Mouse (Mus musculus): ENCODE measurements at regions not wholly inside any gene's neighbourhood (a gene's known extent, or its start where the extent isn't known, plus 50 kb on each side); places are given as distances from the start of the nearest gene placed in this dataset.

- DNase-seq (ENCODE audit: low spot score in 2 of 2): no peak
These were observed 200.5 kb upstream of the Rasgrp1 start for GRCm38 (mm10) chr2:117543301-117543782.

GRCm38 (mm10) chr2:117548273-117548672 is 205.5 kb upstream of the Rasgrp1 start:
- no peak for DNase-seq (ENCODE audit: low spot score in 2 of 2)

- DNase-seq (ENCODE audit: low spot score in 2 of 2): no peak
These were observed 213.5 kb upstream of the Rasgrp1 start for GRCm38 (mm10) chr2:117556301-117556700.

- DNase-seq (ENCODE audit: low spot score in 2 of 2): no peak
These were observed 228.2 kb upstream of the Rasgrp1 start for GRCm38 (mm10) chr2:117570987-117571386.

GRCm38 (mm10) chr2:117587381-117587780 is 244.6 kb upstream of the Rasgrp1 start:
- DNase-seq (ENCODE audit: low spot score in 2 of 2): no peak

GRCm38 (mm10) chr2:117595028-117595427 is 252.2 kb upstream of the Rasgrp1 start:
- no peak for DNase-seq (ENCODE audit: low spot score in 2 of 2)

GRCm38 (mm10) chr2:117597573-117597972 is 254.8 kb upstream of the Rasgrp1 start:
- no peak for DNase-seq (ENCODE audit: low spot score in 2 of 2)

- no peak for DNase-seq (ENCODE audit: low spot score in 2 of 2)
These were observed 272.0 kb upstream of the Rasgrp1 start for GRCm38 (mm10) chr2:117614772-117615171.

- no peak for DNase-seq (ENCODE audit: low spot score in 2 of 2)
These were observed 275.3 kb upstream of the Rasgrp1 start for GRCm38 (mm10) chr2:117618063-117618462.

DNA sequence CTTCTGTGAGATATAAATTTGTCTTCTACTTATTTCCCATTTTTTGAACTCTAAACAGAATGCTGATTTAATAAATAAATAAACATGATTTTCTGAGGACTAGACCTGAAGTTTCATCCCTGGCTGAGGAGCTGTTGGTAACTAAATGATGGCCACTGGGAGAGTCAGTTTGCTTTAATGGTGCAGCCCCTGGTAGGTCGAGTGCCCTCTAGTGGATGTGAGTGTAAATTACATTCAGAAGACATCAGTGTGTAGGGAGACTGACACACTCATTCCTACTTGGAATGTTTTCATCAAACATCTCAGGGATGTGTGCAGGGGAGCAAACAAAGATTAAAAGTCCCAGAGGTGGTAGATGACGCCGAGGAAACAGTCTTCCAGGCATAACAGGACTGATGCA is 281.2 kb upstream of the Rasgrp1 start:
- no peak for DNase-seq (ENCODE audit: low spot score in 2 of 2)

DNA sequence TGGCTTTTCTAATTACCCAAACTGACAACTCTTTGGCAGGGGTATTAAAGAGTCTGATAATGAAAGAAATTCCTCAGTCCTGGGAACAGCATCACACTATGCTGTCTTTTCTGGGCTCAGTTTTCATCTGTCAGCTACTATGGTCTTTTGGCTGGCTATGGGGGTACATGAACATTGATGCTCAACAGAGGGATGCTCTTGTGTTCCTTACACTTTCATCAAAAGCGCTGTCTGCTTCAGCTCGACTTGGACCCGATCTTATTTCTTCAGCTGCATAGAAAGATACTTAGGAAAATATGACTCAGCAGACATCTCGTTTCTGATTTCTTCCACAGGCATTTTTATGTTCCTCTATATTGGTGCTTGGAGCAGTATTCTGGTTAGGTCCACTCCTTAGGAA is 292.1 kb upstream of the Rasgrp1 start:
- no peak for DNase-seq (ENCODE audit: low spot score in 2 of 2)

- no peak for DNase-seq (ENCODE audit: low spot score in 2 of 2)
These were observed 294.6 kb upstream of the Rasgrp1 start for GRCm38 (mm10) chr2:117637397-117637796.

GRCm38 (mm10) chr2:117652101-117652500 is 309.3 kb upstream of the Rasgrp1 start:
- no peak for DNase-seq (ENCODE audit: low spot score in 2 of 2)

- no peak for DNase-seq (ENCODE audit: low spot score in 2 of 2)
These were observed 309.8 kb upstream of the Rasgrp1 start for GRCm38 (mm10) chr2:117652647-117653046.

GRCm38 (mm10) chr2:117656546-117657175 is 313.9 kb upstream of the Rasgrp1 start:
- DNase-seq (ENCODE audit: low spot score in 2 of 2): no peak

DNA sequence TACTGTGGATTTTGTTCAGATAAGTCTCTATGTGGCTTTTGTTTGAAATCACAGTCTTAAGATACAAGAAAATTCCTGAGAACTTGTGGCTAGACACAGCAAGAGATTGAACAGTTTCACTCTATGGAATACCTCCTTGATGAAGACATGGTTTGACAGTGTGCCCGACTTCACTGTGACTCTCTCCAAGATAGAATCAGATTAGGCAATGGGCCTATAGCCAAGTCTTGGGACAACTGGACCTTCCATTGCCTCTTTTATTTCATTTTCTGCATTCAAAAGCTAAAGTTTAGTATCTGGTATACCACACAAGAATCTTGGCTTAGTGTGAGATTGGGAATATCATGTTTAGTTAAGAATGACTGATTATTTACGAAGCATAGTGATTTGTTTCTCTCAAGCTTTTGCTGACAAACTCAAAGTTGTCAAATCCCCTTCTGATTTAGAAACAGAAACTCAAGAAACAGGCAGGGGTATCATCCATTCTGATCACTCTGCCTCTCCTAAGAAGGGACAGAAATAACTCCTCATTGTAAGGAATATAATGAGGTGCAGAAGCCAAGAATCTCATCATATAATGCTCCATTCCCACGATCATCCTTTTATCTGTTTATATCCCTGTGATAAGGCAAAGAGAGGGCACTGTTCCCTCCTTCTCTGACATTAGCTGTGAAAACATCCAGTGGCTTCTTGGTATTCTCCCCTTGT is 317.6 kb upstream of the Rasgrp1 start:
- no peak for DNase-seq (ENCODE audit: low spot score in 2 of 2)

DNA sequence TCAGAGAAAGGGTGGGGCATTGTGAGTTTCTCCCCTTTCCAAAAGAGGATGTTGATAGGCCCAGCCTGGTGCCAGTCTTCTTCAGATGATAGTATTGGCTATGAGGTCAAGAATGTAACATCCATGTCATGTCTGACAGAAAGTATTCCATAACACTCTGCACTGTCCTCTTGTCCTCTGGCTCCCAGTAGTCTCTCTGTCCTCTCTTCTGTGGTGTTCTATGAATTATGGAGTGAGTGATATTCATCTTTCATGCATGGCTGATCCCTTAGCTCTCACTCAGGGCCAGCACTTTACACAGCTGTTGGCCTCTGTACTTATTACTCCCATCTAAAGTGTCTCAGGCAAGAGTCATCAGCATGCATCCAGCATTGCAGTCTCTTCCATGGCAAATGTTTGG is 319.9 kb upstream of the Rasgrp1 start:
- DNase-seq (ENCODE audit: low spot score in 2 of 2): no peak

DNA sequence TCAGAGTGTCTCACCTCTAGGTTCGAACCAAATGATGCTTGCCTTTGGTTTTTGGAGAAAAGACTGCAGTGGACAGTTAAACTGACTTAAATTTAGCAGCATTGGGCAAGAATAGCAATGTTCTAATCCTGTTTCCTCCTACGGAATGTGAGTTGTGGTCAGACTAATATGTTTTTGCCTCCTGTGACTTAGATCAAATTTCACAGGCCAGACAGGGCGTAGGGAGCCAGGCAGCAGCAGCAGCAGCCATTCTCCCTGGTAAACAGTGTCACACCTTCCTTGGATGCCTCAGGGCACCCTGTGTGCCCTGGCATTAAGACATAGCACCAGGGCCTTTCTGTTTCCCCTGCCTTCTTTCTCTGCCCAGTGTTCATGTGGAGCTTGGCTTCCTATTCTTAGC is 323.7 kb upstream of the Rasgrp1 start:
- no peak for DNase-seq (ENCODE audit: low spot score in 2 of 2)

GRCm38 (mm10) chr2:117668137-117668536 is 325.3 kb upstream of the Rasgrp1 start:
- DNase-seq (ENCODE audit: low spot score in 2 of 2): no peak

GRCm38 (mm10) chr2:117674877-117675276 is 332.1 kb upstream of the Rasgrp1 start:
- no peak for DNase-seq (ENCODE audit: low spot score in 2 of 2)

- DNase-seq (ENCODE audit: low spot score in 2 of 2): no peak
These were observed 335.8 kb upstream of the Rasgrp1 start for GRCm38 (mm10) chr2:117678650-117679049.

DNA sequence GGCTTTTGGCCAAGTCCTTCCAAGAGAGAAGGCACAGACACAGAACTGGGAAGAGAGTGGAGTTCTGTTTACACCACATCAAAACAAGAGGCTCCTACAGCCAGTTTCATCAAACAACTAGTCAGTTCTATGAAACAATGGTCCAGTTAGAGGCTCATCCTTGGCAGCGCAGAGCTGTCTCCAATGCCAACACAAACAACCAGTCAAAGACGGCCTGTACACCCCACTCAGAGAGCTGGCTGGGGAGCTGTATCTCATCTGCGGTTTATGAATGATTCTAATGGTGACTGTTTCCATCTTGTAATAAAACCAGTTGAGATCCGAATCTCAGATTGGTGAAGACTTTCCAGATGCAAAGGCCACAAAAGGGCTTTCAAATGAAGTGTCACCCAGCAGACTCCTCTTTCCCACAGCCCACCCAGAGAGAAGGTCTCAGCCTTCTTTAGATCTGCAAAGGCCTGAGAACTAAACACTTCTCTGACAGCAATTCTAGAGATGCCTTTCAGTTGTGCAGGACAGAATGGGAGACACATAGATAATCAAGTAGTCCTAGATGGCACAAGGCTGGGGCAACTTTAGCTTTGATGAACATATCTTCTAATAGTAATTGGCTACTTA is 343.1 kb upstream of the Rasgrp1 start:
- DNase-seq (ENCODE audit: low spot score in 2 of 2): peak in 1 of 2 experiments; percentile 4

- no peak for DNase-seq (ENCODE audit: low spot score in 2 of 2)
These were observed 350.7 kb upstream of the Rasgrp1 start for GRCm38 (mm10) chr2:117693537-117693936.
